Mouse (Mus musculus) intestine, embryonic 14.5 days (tissue): Measurements from ENCODE around the gene Polr2a. TPM values are rescaled to one million over a fixed set of nuclear protein-coding genes. Genes with fewer than 3 reads are reported as not detected.

Experiments
- ATAC-seq: fragments of 200-750 bp; cut with Nextera tagmentation; replicated peaks from 2 replicates; pipeline ENCODE4 v1.8.0; 2017; ENCODE audit warnings: low read depth, moderate number of reproducible peaks, moderate TSS enrichment, moderate library complexity; ENCODE audit not compliant: low FRiP score, low TSS enrichment
- DNase-seq: peaks from one replicate; pipeline ENCODE4 v3.0.0-alpha.2; 2018; ENCODE audit warnings: low spot score
- H3K27ac ChIP-seq: fragments of 300-500 bp; sonication (generic); 2 replicates; pipeline ENCODE4 v1.5.1; 2014; ENCODE audit warnings: low read depth, mild to moderate bottlenecking, control low read depth
- H3K27me3 ChIP-seq: fragments of 300-500 bp; sonication (generic); replicated peaks from 2 replicates; pipeline ENCODE4 v1.6.1; 2014; ENCODE audit warnings: low read length, control low read depth; ENCODE audit not compliant: control insufficient read depth, insufficient read depth
- H3K36me3 ChIP-seq: fragments of 300-500 bp; sonication (generic); 2 replicates; pipeline ENCODE4 v1.6.1; 2014; ENCODE audit warnings: low read length, control low read depth; ENCODE audit not compliant: control insufficient read depth, insufficient read depth
- H3K4me1 ChIP-seq: fragments of 300-500 bp; sonication (generic); replicated peaks from 2 replicates; pipeline ENCODE4 v1.6.1; 2014; ENCODE audit warnings: low read length, control low read depth, mixed read lengths; ENCODE audit not compliant: control insufficient read depth, insufficient read depth
- H3K4me2 ChIP-seq: fragments of 300-500 bp; sonication (generic); 2 replicates; pipeline ENCODE4 v1.6.1; 2014; ENCODE audit warnings: low read length
- H3K4me3 ChIP-seq: fragments of 300-500 bp; sonication (generic); 2 replicates; pipeline ENCODE4 v1.5.1; 2014; ENCODE audit warnings: low read depth, low read length, control low read depth, mixed read lengths
- H3K9ac ChIP-seq: fragments of 300-500 bp; sonication (generic); 2 replicates; pipeline ENCODE4 v1.6.1; 2014; ENCODE audit warnings: mild to moderate bottlenecking, low read length
- H3K9me3 ChIP-seq: fragments of 300-500 bp; sonication (generic); 2 replicates; pipeline ENCODE4 v1.6.1; 2016; ENCODE audit warnings: low read length, control low read depth; ENCODE audit not compliant: control insufficient read depth
- WGBS: fragments of 180-500 bp; shearing (Covaris S2); extraction: QIAGEN DNeasy Blood & Tissue Kit; methylation state at CpG from one replicate; pipeline ENCODE4 v1.1.7; 2014; 5-methylcytosine and 5-hydroxymethylcytosine counted together
- polyA plus RNA-seq: library from polyadenylated mRNA; unstranded; fragments of >200 nt; fragmentation: Nextera tagmentation; extraction: Ambion mirVana; gene quantifications from 2 replicates; pipeline ENCODE4 v1.2.1, GENCODE M21; 2014

Gene Polr2a
- polyA plus RNA-seq, 1 experiment from 2014 or later = 38.7 TPM

- DNase-seq (no peak), ATAC-seq (no peak)
- no peak overlapping the region for H3K4me3 ChIP-seq
- no peak overlapping the region for H3K4me2 ChIP-seq
- no peak overlapping the region for H3K9ac ChIP-seq
- H3K4me1 ChIP-seq = no peaks in the 10 kb centered on the region
- WGBS = 83% methylated on average over 20 of the region's 20 CpGs
- H3K27me3 ChIP-seq = no peaks in the 10 kb centered on the region
- no peak overlapping the region for H3K27ac ChIP-seq
- H3K36me3 ChIP-seq = no peaks in the 10 kb centered on the region; the same call in 1 of the 2 replicates
- H3K9me3 ChIP-seq = no peaks in the 10 kb centered on the region
These were observed 18.1 kb upstream of the Polr2a start for GRCm38 (mm10) chr11:69776488-69776887.

- Histone ChIP-seq H3K9me3 (no peaks in the 10 kb centered on the region), H3K4me1 (no peaks in the 10 kb centered on the region), H3K4me2 (no peak overlapping the region), H3K27me3 (no peaks in the 10 kb centered on the region), H3K36me3 (no peaks in the 10 kb centered on the region; the same call in 1 of the 2 replicates), H3K9ac (no peak overlapping the region), H3K27ac (no peak overlapping the region), H3K4me3 (no peak overlapping the region)
- WGBS = 69% methylated on average over 10 of the region's 10 CpGs
- DNase-seq = no peak
- ATAC-seq = no peak
These were observed 17.3 kb upstream of the Polr2a start for GRCm38 (mm10) chr11:69775716-69776115.

- H3K4me3 ChIP-seq = no peak overlapping the region
- H3K9ac ChIP-seq = no peak overlapping the region
- WGBS = 66% methylated on average over 5 of the region's 5 CpGs
- no peak overlapping the region for H3K4me2 ChIP-seq
- H3K27ac ChIP-seq = no peak overlapping the region
- no peaks in the 10 kb centered on the region for H3K27me3 ChIP-seq
- DNase-seq (no peak), ATAC-seq (no peak)
- H3K9me3 ChIP-seq = no peaks in the 10 kb centered on the region
- H3K4me1 ChIP-seq = no peaks in the 10 kb centered on the region
- no peaks in the 10 kb centered on the region; the same call in 1 of the 2 replicates for H3K36me3 ChIP-seq
These were observed 16.5 kb upstream of the Polr2a start for GRCm38 (mm10) chr11:69774961-69775360.

- peak overlapping the region; percentile 67 for H3K4me2 ChIP-seq
- peaks cover 14% of the 10 kb centered on the region for H3K4me1 ChIP-seq
- H3K4me3 ChIP-seq = no peak overlapping the region
- DNase-seq = no peak
- no peak overlapping the region for H3K9ac ChIP-seq
- H3K27ac ChIP-seq = 0 out of 2 replicates have a peak overlapping the region, but pooled peaks have one; percentile 3
- WGBS = 64% methylated on average over 4 of the region's 4 CpGs
- no peaks in the 10 kb centered on the region for H3K36me3 ChIP-seq
- no peaks in the 10 kb centered on the region for H3K27me3 ChIP-seq
- H3K9me3 ChIP-seq = no peaks in the 10 kb centered on the region
- no peak for ATAC-seq
These were observed 9.1 kb upstream of the Polr2a start for GRCm38 (mm10) chr11:69767625-69767909.

- ATAC-seq = no peak
- Histone ChIP-seq H3K4me2 (peak overlapping the region; percentile 67), H3K9ac (0 out of 2 replicates have a peak overlapping the region, but pooled peaks have one; percentile 94), H3K27ac (0 out of 2 replicates have a peak overlapping the region, but pooled peaks have one; percentile 3), H3K4me1 (peaks cover 14% of the 10 kb centered on the region), H3K4me3 (peak overlapping the region; percentile 77), H3K36me3 (no peaks in the 10 kb centered on the region), H3K27me3 (no peaks in the 10 kb centered on the region), H3K9me3 (no peaks in the 10 kb centered on the region)
- peak; percentile 50 for DNase-seq
- 61% methylated on average over 13 of the region's 13 CpGs for WGBS
These were observed 8.6 kb upstream of the Polr2a start for GRCm38 (mm10) chr11:69766872-69767624.

- DNase-seq (peak; percentile 86), ATAC-seq (peak; percentile 79)
- no peaks in the 10 kb centered on the region for H3K27me3 ChIP-seq
These were observed 7.7 kb upstream of the Polr2a start for GRCm38 (mm10) chr11:69766126-69766609.

GRCm38 (mm10) chr11:69765221-69766125, 7.0 kb upstream of the Polr2a start, which contains the start of gene Zbtb4:
Gene Zbtb4 (plus strand): TSS chr11:69765912.
- Histone ChIP-seq H3K27ac (peak within 1 kb of the TSS; percentile 84), H3K9ac (peak within 1 kb of the TSS; percentile 94), H3K4me3 (peak within 1 kb of the TSS; percentile 77), H3K4me2 (peak within 1 kb of the TSS; percentile 67), H3K36me3 (no peaks in the 10 kb centered on the region), H3K4me1 (peaks cover 17% of the 10 kb centered on the region), H3K27me3 (no peaks in the 10 kb centered on the region), H3K9me3 (no peaks in the 10 kb centered on the region)
- DNase-seq (peak; percentile 76), ATAC-seq (peak; percentile 57)
- WGBS = 20% methylated on average over 36 of the region's 55 CpGs

More at GRCm38 (mm10) chr11:69766126-69766609, 7.7 kb upstream of the Polr2a start:
- WGBS = under 1% methylated on average over 27 of the region's 37 CpGs
- Histone ChIP-seq H3K4me3 (peak overlapping the region; percentile 77), H3K27ac (peak overlapping the region; percentile 84), H3K9me3 (no peaks in the 10 kb centered on the region), H3K4me1 (peaks cover 14% of the 10 kb centered on the region), H3K36me3 (no peaks in the 10 kb centered on the region), H3K4me2 (peak overlapping the region; percentile 67), H3K9ac (peak overlapping the region; percentile 94)

- no peak overlapping the region for H3K4me3 ChIP-seq
- H3K36me3 ChIP-seq = no peaks in the 10 kb centered on the region
- peaks cover 27% of the 10 kb centered on the region for H3K4me1 ChIP-seq
- 68% methylated on average over 7 of the region's 7 CpGs for WGBS
- no peaks in the 10 kb centered on the region for H3K27me3 ChIP-seq
- H3K4me2 ChIP-seq = no peak overlapping the region
- H3K27ac ChIP-seq = no peak overlapping the region
- no peaks in the 10 kb centered on the region for H3K9me3 ChIP-seq
- no peak overlapping the region for H3K9ac ChIP-seq
- no peak for ATAC-seq
- DNase-seq = no peak
These were observed 5.1 kb upstream of the Polr2a start for GRCm38 (mm10) chr11:69763551-69763950.
